Mouse (Mus musculus): Measurements from ENCODE around the gene Styk1. TPM values are rescaled to one million over a fixed set of nuclear protein-coding genes. Genes with fewer than 3 reads are reported as not detected.

Styk1 gene
- polyA plus RNA-seq (2015; fragmentation: Nextera tagmentation; extraction: Ambion mirVana): 5.6 and 6.1 TPM in 2 replicates

DNA sequence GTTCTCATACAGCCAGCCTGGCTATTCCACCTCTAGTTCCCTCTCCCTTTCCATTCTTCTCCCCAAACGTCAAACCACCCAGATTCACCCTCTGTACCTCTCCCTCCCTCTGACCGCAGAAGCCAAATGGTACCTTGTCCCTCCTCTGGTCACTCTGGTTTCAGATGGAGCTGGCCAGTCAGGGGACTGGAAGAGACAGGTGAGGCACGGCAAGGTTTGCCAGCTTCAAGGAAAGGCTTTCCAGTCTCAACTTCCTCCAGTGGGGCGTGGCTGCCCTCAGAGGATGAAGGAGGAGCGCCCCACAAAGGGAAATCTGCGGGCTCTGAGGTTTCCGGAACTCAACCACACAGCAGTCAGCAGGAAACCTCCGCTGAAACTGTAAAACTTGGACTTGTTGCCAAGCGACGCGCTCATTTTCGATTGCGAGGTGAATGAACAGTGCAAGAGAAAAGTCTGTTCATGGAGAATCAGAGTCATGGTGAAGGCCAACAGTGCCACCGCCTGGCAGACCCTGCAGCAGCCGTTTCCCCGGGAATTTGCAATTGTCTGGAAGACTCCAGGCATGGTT, at the start of gene Styk1:
Gene Styk1, minus strand, starts transcription at position 246 of the 568 bp plus-strand sequence.
- Histone ChIP-seq H3K27me3 (ENCODE audit: control insufficient read depth, insufficient read depth, low read depth, low read length) (no peaks in the 10 kb centered on the region), H3K4me3 (ENCODE audit: low read depth, low read length) (peak within 1 kb of the TSS; percentile 38), H3K9me3 (replicated peaks; ENCODE audit: control insufficient read depth, low read length, poor library complexity, severe bottlenecking) (no peaks in the 10 kb centered on the region), H3K4me1 (ENCODE audit: control insufficient read depth, insufficient read depth, low read length) (no peaks in the 10 kb centered on the region), H3K27ac (ENCODE audit: low read length) (0 out of 2 replicates have a peak within 1 kb of the TSS, but pooled peaks have one; percentile 12), H3K4me2 (ENCODE audit: low read length) (peak within 1 kb of the TSS; percentile 66), H3K9ac (ENCODE audit: low read depth, low read length) (peak within 1 kb of the TSS; percentile 30), H3K36me3 (ENCODE audit: control insufficient read depth, insufficient read depth, low read length) (no peaks in the 10 kb centered on the region)
- peak; percentile 95 for ATAC-seq
- WGBS: 3% methylated on average over 16 of the region's 16 CpGs

GRCm38 (mm10) chr6:131403036-131403435, 49.6 kb upstream of the Styk1 start:
- Histone ChIP-seq H3K9me3 (replicated peaks; ENCODE audit: control insufficient read depth, low read length, poor library complexity, severe bottlenecking) (no peaks in the 10 kb centered on the region), H3K9ac (ENCODE audit: low read depth, low read length) (no peak overlapping the region), H3K4me1 (ENCODE audit: control insufficient read depth, insufficient read depth, low read length) (no peaks in the 10 kb centered on the region), H3K4me3 (ENCODE audit: low read depth, low read length) (no peak overlapping the region), H3K36me3 (ENCODE audit: control insufficient read depth, insufficient read depth, low read length) (no peaks in the 10 kb centered on the region), H3K27me3 (ENCODE audit: control insufficient read depth, insufficient read depth, low read depth, low read length) (no peaks in the 10 kb centered on the region), H3K27ac (ENCODE audit: low read length) (no peak overlapping the region), H3K4me2 (ENCODE audit: low read length) (no peak overlapping the region)
- 70% methylated on average over 2 of the region's 2 CpGs for whole genome bisulfite sequencing
- ATAC-seq: no peak

- Histone ChIP-seq H3K36me3 (ENCODE audit: control insufficient read depth, insufficient read depth, low read length) (no peaks in the 10 kb centered on the region), H3K27me3 (ENCODE audit: control insufficient read depth, insufficient read depth, low read depth, low read length) (no peaks in the 10 kb centered on the region), H3K4me1 (ENCODE audit: control insufficient read depth, insufficient read depth, low read length) (no peaks in the 10 kb centered on the region), H3K27ac (ENCODE audit: low read length) (no peak overlapping the region), H3K4me3 (ENCODE audit: low read depth, low read length) (no peak overlapping the region), H3K4me2 (ENCODE audit: low read length) (no peak overlapping the region), H3K9me3 (replicated peaks; ENCODE audit: control insufficient read depth, low read length, poor library complexity, severe bottlenecking) (no peaks in the 10 kb centered on the region), H3K9ac (ENCODE audit: low read depth, low read length) (no peak overlapping the region)
- ATAC-seq: no peak
Observed at GRCm38 (mm10) chr6:131402606-131403005, 49.2 kb upstream of the Styk1 start.

DNA sequence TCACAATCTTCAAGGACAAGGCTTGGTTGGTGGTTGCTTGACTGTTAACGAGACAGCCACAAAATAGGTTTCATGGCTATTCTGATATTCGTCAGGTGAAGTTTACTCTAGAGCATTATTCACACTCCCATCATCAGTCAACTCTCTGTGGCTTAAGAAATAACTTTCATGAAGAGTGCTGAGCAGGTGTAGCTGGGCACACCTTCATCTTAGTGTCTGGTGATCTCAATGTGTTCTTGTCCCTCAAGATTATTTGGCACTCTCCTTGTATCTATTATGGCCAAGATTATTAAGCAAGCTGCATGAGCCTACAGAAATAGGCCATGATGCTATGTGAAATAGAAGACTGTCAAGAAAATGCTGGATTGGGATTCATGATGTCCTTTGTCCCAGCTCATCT, 47.9 kb upstream of the Styk1 start:
- Histone ChIP-seq H3K4me1 (ENCODE audit: control insufficient read depth, insufficient read depth, low read length) (no peaks in the 10 kb centered on the region), H3K27me3 (ENCODE audit: control insufficient read depth, insufficient read depth, low read depth, low read length) (no peaks in the 10 kb centered on the region), H3K27ac (ENCODE audit: low read length) (no peak overlapping the region), H3K36me3 (ENCODE audit: control insufficient read depth, insufficient read depth, low read length) (no peaks in the 10 kb centered on the region), H3K9me3 (replicated peaks; ENCODE audit: control insufficient read depth, low read length, poor library complexity, severe bottlenecking) (no peaks in the 10 kb centered on the region), H3K4me2 (ENCODE audit: low read length) (no peak overlapping the region), H3K9ac (ENCODE audit: low read depth, low read length) (no peak overlapping the region), H3K4me3 (ENCODE audit: low read depth, low read length) (no peak overlapping the region)
- ATAC-seq: no peak
- WGBS: 89% methylated on average over 2 of the region's 2 CpGs

- Histone ChIP-seq H3K4me3 (ENCODE audit: low read depth, low read length) (no peak overlapping the region), H3K27me3 (ENCODE audit: control insufficient read depth, insufficient read depth, low read depth, low read length) (no peaks in the 10 kb centered on the region), H3K9me3 (replicated peaks; ENCODE audit: control insufficient read depth, low read length, poor library complexity, severe bottlenecking) (no peaks in the 10 kb centered on the region), H3K27ac (ENCODE audit: low read length) (no peak overlapping the region), H3K4me2 (ENCODE audit: low read length) (no peak overlapping the region), H3K36me3 (ENCODE audit: control insufficient read depth, insufficient read depth, low read length) (no peaks in the 10 kb centered on the region), H3K9ac (ENCODE audit: low read depth, low read length) (no peak overlapping the region), H3K4me1 (ENCODE audit: control insufficient read depth, insufficient read depth, low read length) (no peaks in the 10 kb centered on the region)
- ATAC-seq: no peak
- WGBS: 75% methylated on average over 1 of the region's 1 CpGs
Observed at GRCm38 (mm10) chr6:131396650-131397049, 43.3 kb upstream of the Styk1 start.

DNA sequence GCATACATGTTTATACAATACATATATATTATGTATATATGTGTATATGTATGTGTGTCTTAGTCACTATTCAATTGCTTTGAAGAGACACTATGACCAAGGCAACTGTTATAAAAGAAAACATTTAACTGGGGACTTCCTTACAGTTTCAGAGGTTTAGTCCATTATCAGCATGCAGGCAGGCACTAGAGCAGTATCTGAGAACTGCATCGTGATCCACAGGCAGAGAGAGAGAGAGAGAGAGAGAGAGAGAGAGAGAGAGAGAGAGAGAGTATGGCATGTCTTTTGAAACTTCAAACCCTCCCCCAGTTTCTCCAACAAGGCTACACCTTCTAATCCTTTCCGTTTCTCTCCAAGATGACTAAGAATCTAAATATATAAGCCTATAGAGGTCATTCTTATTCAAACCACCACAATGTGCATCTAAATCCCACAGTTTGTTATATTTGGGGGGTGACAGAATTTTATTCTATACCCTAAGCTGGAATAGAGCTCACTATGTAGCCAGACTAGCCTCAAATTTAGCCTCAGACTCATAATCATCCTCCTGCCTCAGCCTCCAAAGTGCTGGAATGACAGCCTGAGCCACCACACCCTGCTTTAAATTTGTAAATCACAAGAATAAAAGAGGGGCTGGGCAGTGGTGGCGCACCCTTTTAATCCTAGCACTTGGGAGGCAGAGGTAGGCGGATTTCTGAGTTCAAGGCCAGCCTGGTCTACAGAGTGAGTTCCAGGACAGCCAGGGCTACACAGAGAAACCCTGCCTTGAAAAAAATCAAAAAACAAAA, 40.7 kb upstream of the Styk1 start:
- Histone ChIP-seq H3K27ac (ENCODE audit: low read length) (no peak overlapping the region), H3K4me1 (ENCODE audit: control insufficient read depth, insufficient read depth, low read length) (peaks cover under 1% of the 10 kb centered on the region; the same call in 1 of the 2 replicates), H3K27me3 (ENCODE audit: control insufficient read depth, insufficient read depth, low read depth, low read length) (no peaks in the 10 kb centered on the region), H3K4me3 (ENCODE audit: low read depth, low read length) (no peak overlapping the region), H3K9ac (ENCODE audit: low read depth, low read length) (no peak overlapping the region), H3K4me2 (ENCODE audit: low read length) (no peak overlapping the region), H3K36me3 (ENCODE audit: control insufficient read depth, insufficient read depth, low read length) (no peaks in the 10 kb centered on the region), H3K9me3 (replicated peaks; ENCODE audit: control insufficient read depth, low read length, poor library complexity, severe bottlenecking) (no peaks in the 10 kb centered on the region)
- 72% methylated on average over 4 of the region's 4 CpGs for WGBS
- ATAC-seq: no peak

- no peaks in the 10 kb centered on the region for H3K9me3 ChIP-seq (replicated peaks; ENCODE audit: control insufficient read depth, low read length, poor library complexity, severe bottlenecking)
- H3K27ac ChIP-seq (ENCODE audit: low read length): peak within 1 kb of the TSS; percentile 82
- 1% methylated on average over 38 of the region's 107 CpGs for WGBS
- H3K4me3 ChIP-seq (ENCODE audit: low read depth, low read length): peak within 1 kb of the TSS; percentile 96
- peaks cover 22% of the 10 kb centered on the region for H3K4me1 ChIP-seq (ENCODE audit: control insufficient read depth, insufficient read depth, low read length)
- H3K27me3 ChIP-seq (ENCODE audit: control insufficient read depth, insufficient read depth, low read depth, low read length): no peaks in the 10 kb centered on the region
- peak; percentile 97 for ATAC-seq
- no peaks in the 10 kb centered on the region for H3K36me3 ChIP-seq (ENCODE audit: control insufficient read depth, insufficient read depth, low read length)
- peak within 1 kb of the TSS; percentile 92 for H3K9ac ChIP-seq (ENCODE audit: low read depth, low read length)
- peak within 1 kb of the TSS; percentile 97 for H3K4me2 ChIP-seq (ENCODE audit: low read length)
Observed at GRCm38 (mm10) chr6:131388040-131389021, 34.9 kb upstream of the Styk1 start, which contains the start of gene Ybx3. Gene Ybx3 (minus strand): TSS chr6:131388476.

DNA sequence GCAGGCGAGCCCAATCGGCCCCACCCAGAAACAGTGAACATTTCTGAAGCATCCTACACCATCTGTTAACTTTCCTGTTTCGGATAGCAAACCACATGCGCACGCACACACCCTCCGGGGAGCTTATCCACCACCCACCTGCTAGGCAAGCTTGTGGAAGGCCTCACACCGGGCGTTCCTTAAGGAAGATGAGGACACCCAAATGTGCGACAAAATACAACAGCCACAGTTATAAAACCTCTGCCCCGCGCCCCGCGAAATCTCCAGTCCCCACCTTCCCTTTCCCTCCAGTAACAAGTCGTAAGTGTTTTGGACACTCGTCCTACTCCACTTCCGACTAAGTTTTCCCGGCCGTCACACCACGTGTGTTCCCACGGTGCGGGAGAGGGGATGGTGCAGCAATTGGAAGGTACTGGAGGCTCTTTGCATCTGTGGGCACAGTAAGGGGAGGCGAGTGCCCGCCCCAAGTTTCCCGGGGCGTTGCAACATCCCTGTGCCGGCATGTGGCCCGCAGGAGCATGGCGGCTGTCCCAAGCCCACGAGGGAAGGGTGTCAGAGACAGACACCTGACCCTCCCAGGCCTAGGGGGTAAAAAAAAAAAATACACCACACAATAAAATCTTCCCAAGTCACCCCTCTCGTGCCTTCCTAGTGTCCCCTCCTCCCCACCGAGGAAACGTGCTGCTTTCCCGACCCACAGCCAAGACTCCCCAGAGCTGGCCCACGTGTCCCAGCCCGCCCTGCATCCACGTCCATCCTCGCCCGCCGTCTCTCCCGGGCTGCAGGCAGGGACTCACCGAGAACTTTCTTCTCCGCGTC, 34.0 kb upstream of the Styk1 start:
- H3K9ac ChIP-seq (ENCODE audit: low read depth, low read length): peak overlapping the region; percentile 92
- under 1% methylated on average over 43 of the region's 43 CpGs for WGBS
- peak; percentile 71 for ATAC-seq
- H3K4me2 ChIP-seq (ENCODE audit: low read length): peak overlapping the region; percentile 97
- H3K36me3 ChIP-seq (ENCODE audit: control insufficient read depth, insufficient read depth, low read length): no peaks in the 10 kb centered on the region
- H3K4me1 ChIP-seq (ENCODE audit: control insufficient read depth, insufficient read depth, low read length): peaks cover 28% of the 10 kb centered on the region
- peak overlapping the region; percentile 96 for H3K4me3 ChIP-seq (ENCODE audit: low read depth, low read length)
- H3K27ac ChIP-seq (ENCODE audit: low read length): peak overlapping the region; percentile 82
- H3K27me3 ChIP-seq (ENCODE audit: control insufficient read depth, insufficient read depth, low read depth, low read length): no peaks in the 10 kb centered on the region
- H3K9me3 ChIP-seq (replicated peaks; ENCODE audit: control insufficient read depth, low read length, poor library complexity, severe bottlenecking): no peaks in the 10 kb centered on the region

All from midbrain, embryonic 16.5 days (tissue).